Mouse (Mus musculus): ENCODE results near the gene Mrpl53. TPM values are rescaled to one million over a fixed set of nuclear protein-coding genes. Genes with fewer than 3 reads are reported as not detected.

The Mrpl53 gene
- polyA plus RNA-seq, 1 experiment, result 71.3 TPM

GRCm38 (mm10) chr6:83117616-83118015 is 8.8 kb downstream of the Mrpl53 start:
- Histone ChIP-seq H3K4me1 (ENCODE audit: control insufficient read depth, insufficient read depth, low read length) (peaks cover 27% of the 10 kb centered on the region), H3K27ac (ENCODE audit: control insufficient read depth, insufficient read depth, low read depth, low read length) (no peak overlapping the region), H3K36me3 (ENCODE audit: control insufficient read depth, insufficient read depth, low read length) (no peaks in the 10 kb centered on the region; the same call in 1 of the 2 replicates), H3K4me3 (ENCODE audit: control insufficient read depth, low read depth, low read length) (no peak overlapping the region), H3K27me3 (ENCODE audit: control insufficient read depth, insufficient read depth, low read length) (no peaks in the 10 kb centered on the region)
- TF ChIP-seq POLR2A (IDR thresholded peaks at IDR 0.05; ENCODE audit: control insufficient read depth, low read depth, low read length), result no peak
- no peak for TF ChIP-seq CTCF (IDR thresholded peaks at IDR 0.05; ENCODE audit: control insufficient read depth, insufficient read depth, insufficient replicate concordance, low read depth, low read length)

- H3K36me3 ChIP-seq (ENCODE audit: control insufficient read depth, insufficient read depth, low read length), result no peaks in the 10 kb centered on the region; the same call in 1 of the 2 replicates
- H3K4me1 ChIP-seq (ENCODE audit: control insufficient read depth, insufficient read depth, low read length), result peaks cover 32% of the 10 kb centered on the region
- TF ChIP-seq POLR2A (IDR thresholded peaks at IDR 0.05; ENCODE audit: control insufficient read depth, low read depth, low read length) (peak; percentile 30; the same call in 1 of the 2 replicates), CTCF (IDR thresholded peaks at IDR 0.05; ENCODE audit: control insufficient read depth, insufficient read depth, insufficient replicate concordance, low read depth, low read length) (no peak)
- no peak overlapping the region for H3K4me3 ChIP-seq (ENCODE audit: control insufficient read depth, low read depth, low read length)
- no peak overlapping the region for H3K27ac ChIP-seq (ENCODE audit: control insufficient read depth, insufficient read depth, low read depth, low read length)
- H3K27me3 ChIP-seq (ENCODE audit: control insufficient read depth, insufficient read depth, low read length), result no peaks in the 10 kb centered on the region
Measured at GRCm38 (mm10) chr6:83118369-83118768, 9.5 kb downstream of the Mrpl53 start.

- no peak overlapping the region for H3K4me3 ChIP-seq (ENCODE audit: control insufficient read depth, low read depth, low read length)
- no peak overlapping the region for H3K27ac ChIP-seq (ENCODE audit: control insufficient read depth, insufficient read depth, low read depth, low read length)
- no peaks in the 10 kb centered on the region; the same call in 1 of the 2 replicates for H3K36me3 ChIP-seq (ENCODE audit: control insufficient read depth, insufficient read depth, low read length)
- H3K27me3 ChIP-seq (ENCODE audit: control insufficient read depth, insufficient read depth, low read length), result no peaks in the 10 kb centered on the region
- TF ChIP-seq POLR2A (IDR thresholded peaks at IDR 0.05; ENCODE audit: control insufficient read depth, low read depth, low read length) (no peak), CTCF (IDR thresholded peaks at IDR 0.05; ENCODE audit: control insufficient read depth, insufficient read depth, insufficient replicate concordance, low read depth, low read length) (no peak)
- peaks cover 28% of the 10 kb centered on the region for H3K4me1 ChIP-seq (ENCODE audit: control insufficient read depth, insufficient read depth, low read length)
Measured at GRCm38 (mm10) chr6:83118825-83119733, 10.2 kb downstream of the Mrpl53 start.

- Histone ChIP-seq H3K4me1 (ENCODE audit: control insufficient read depth, insufficient read depth, low read length) (peaks cover 28% of the 10 kb centered on the region), H3K4me3 (ENCODE audit: control insufficient read depth, low read depth, low read length) (no peak overlapping the region), H3K27me3 (ENCODE audit: control insufficient read depth, insufficient read depth, low read length) (no peaks in the 10 kb centered on the region), H3K27ac (ENCODE audit: control insufficient read depth, insufficient read depth, low read depth, low read length) (no peak overlapping the region), H3K36me3 (ENCODE audit: control insufficient read depth, insufficient read depth, low read length) (no peaks in the 10 kb centered on the region; the same call in 1 of the 2 replicates)
- TF ChIP-seq POLR2A (IDR thresholded peaks at IDR 0.05; ENCODE audit: control insufficient read depth, low read depth, low read length) (0 out of 2 replicates have a peak, but pooled peaks have one; percentile 21), CTCF (IDR thresholded peaks at IDR 0.05; ENCODE audit: control insufficient read depth, insufficient read depth, insufficient replicate concordance, low read depth, low read length) (no peak)
Measured at GRCm38 (mm10) chr6:83119734-83120051, 10.9 kb downstream of the Mrpl53 start.

- Histone ChIP-seq H3K27me3 (ENCODE audit: control insufficient read depth, insufficient read depth, low read length) (no peaks in the 10 kb centered on the region), H3K4me3 (ENCODE audit: control insufficient read depth, low read depth, low read length) (peak within 1 kb of the TSS; percentile 91), H3K36me3 (ENCODE audit: control insufficient read depth, insufficient read depth, low read length) (no peaks in the 10 kb centered on the region; the same call in 1 of the 2 replicates), H3K4me1 (ENCODE audit: control insufficient read depth, insufficient read depth, low read length) (peaks cover 23% of the 10 kb centered on the region), H3K27ac (ENCODE audit: control insufficient read depth, insufficient read depth, low read depth, low read length) (peak within 1 kb of the TSS; percentile 79)
- TF ChIP-seq POLR2A (IDR thresholded peaks at IDR 0.05; ENCODE audit: control insufficient read depth, low read depth, low read length) (peak; percentile 62; the same call in 1 of the 2 replicates), CTCF (IDR thresholded peaks at IDR 0.05; ENCODE audit: control insufficient read depth, insufficient read depth, insufficient replicate concordance, low read depth, low read length) (no peak)
Measured at GRCm38 (mm10) chr6:83120930-83121862, 12.4 kb downstream of the Mrpl53 start, which contains the start of gene Wbp1. Gene Wbp1 (minus strand): TSS chr6:83121559.

GRCm38 (mm10) chr6:83121863-83122710 is 13.2 kb downstream of the Mrpl53 start:
- H3K36me3 ChIP-seq (ENCODE audit: control insufficient read depth, insufficient read depth, low read length), result no peaks in the 10 kb centered on the region; the same call in 1 of the 2 replicates
- H3K4me1 ChIP-seq (ENCODE audit: control insufficient read depth, insufficient read depth, low read length), result peaks cover 22% of the 10 kb centered on the region
- peak overlapping the region; percentile 70 for H3K27ac ChIP-seq (ENCODE audit: control insufficient read depth, insufficient read depth, low read depth, low read length)
- no peak for TF ChIP-seq CTCF (IDR thresholded peaks at IDR 0.05; ENCODE audit: control insufficient read depth, insufficient read depth, insufficient replicate concordance, low read depth, low read length)
- no peak for TF ChIP-seq POLR2A (IDR thresholded peaks at IDR 0.05; ENCODE audit: control insufficient read depth, low read depth, low read length)
- H3K4me3 ChIP-seq (ENCODE audit: control insufficient read depth, low read depth, low read length), result peak overlapping the region; percentile 91
- H3K27me3 ChIP-seq (ENCODE audit: control insufficient read depth, insufficient read depth, low read length), result no peaks in the 10 kb centered on the region
